Mouse (Mus musculus): Measurements from ENCODE around the gene Adck1. TPM values are rescaled to one million over a fixed set of nuclear protein-coding genes. Genes with fewer than 3 reads are reported as not detected.
A peak's percentile ranks its signal among the peaks of the same experiment; 100 is the strongest.

Adck1 gene
- total and polyA plus RNA-seq, 3 experiments = 30.6 to 34.3 TPM; not detected in 1

- peak overlapping the region; percentile 80 for H3K27ac ChIP-seq (ENCODE audit: control insufficient read depth, low read depth, low read length)
- peaks cover 0 to 28% of the 10 kb centered on the region in 2 experiments; a peak in 2 of 4 replicates for H3K36me3 ChIP-seq (ENCODE audit: control insufficient read depth in 1 of 2, insufficient read depth in 2 of 2, low read length in 2 of 2)
- no peaks in the 10 kb centered on the region for H3K79me2 ChIP-seq (ENCODE audit: control insufficient read depth, insufficient read depth, low read length, poor library complexity)
- TF ChIP-seq TAL1 (IDR thresholded peaks at IDR 0.05; ENCODE audit: low read length) = peak; percentile 56
- peak; percentile 68 for TF ChIP-seq HCFC1 (IDR thresholded peaks at IDR 0.05; ENCODE audit: low read depth, low read length)
- TF ChIP-seq MYB (IDR thresholded peaks at IDR 0.05; ENCODE audit: low read depth, low read length) = no peak; the same call in 1 of the 2 replicates
- TF ChIP-seq ZKSCAN1 (IDR thresholded peaks at IDR 0.05; ENCODE audit: low read depth, low read length) = no peak
- peak; percentile 85 to 89 for TF ChIP-seq EP300 (IDR thresholded peaks at IDR 0.05; ENCODE audit: low read depth in 1 of 2, low read length in 2 of 2)
- no peak for TF ChIP-seq RAD21 (IDR thresholded peaks at IDR 0.05; ENCODE audit: low read depth, low read length)
- TF ChIP-seq ZC3H11A (IDR thresholded peaks at IDR 0.05; ENCODE audit: low read depth, low read length) = no peak
- no peak for TF ChIP-seq ZNF384 (IDR thresholded peaks at IDR 0.05; ENCODE audit: low read depth, low read length)
- no peak for TF ChIP-seq POLR2AphosphoS5 (IDR thresholded peaks at IDR 0.05; ENCODE audit: borderline replicate concordance, low read depth, low read length)
- TF ChIP-seq CHD1 (IDR thresholded peaks at IDR 0.05; ENCODE audit: low read depth, low read length) = no peak
- peak; percentile 99 for TF ChIP-seq ETS1 (IDR thresholded peaks at IDR 0.05; ENCODE audit: low read depth, low read length)
- peak; percentile 23; the same call in 1 of the 2 replicates for TF ChIP-seq SMC3 (IDR thresholded peaks at IDR 0.05; ENCODE audit: low read depth, low read length)
- TF ChIP-seq POLR2A (IDR thresholded peaks at IDR 0.05; ENCODE audit: control insufficient read depth in 1 of 2, insufficient read depth in 1 of 2, low read depth in 1 of 2, low read length in 2 of 2, poor library complexity in 1 of 2) = no peak
- peak; percentile 67 for TF ChIP-seq MXI1 (IDR thresholded peaks at IDR 0.05; ENCODE audit: low read depth, low read length)
- TF ChIP-seq POLR2AphosphoS2 (IDR thresholded peaks at IDR 0.05; ENCODE audit: low read length) = no peak
- TF ChIP-seq NRF1 (IDR thresholded peaks at IDR 0.05; ENCODE audit: insufficient read depth, low read depth, low read length, poor library complexity, severe bottlenecking) = no peak
- TF ChIP-seq TBP (IDR thresholded peaks at IDR 0.05; ENCODE audit: low read depth, low read length) = peak; percentile 77
- 0 out of 2 replicates have a peak, but pooled peaks have one; percentile 24 for TF ChIP-seq MAX (IDR thresholded peaks at IDR 0.05; ENCODE audit: low read length)
- 0 out of 2 replicates have a peak, but pooled peaks have one; percentile 55 for TF ChIP-seq MYC (IDR thresholded peaks at IDR 0.05; ENCODE audit: low read depth, low read length)
- TF ChIP-seq NELFE (IDR thresholded peaks at IDR 0.05; ENCODE audit: low read depth, low read length) = no peak
- no peak for TF ChIP-seq MEF2A (IDR thresholded peaks at IDR 0.05; ENCODE audit: extremely low read depth, insufficient replicate concordance, low read depth, low read length, poor library complexity, severe bottlenecking)
- TF ChIP-seq GABPA (IDR thresholded peaks at IDR 0.05; ENCODE audit: low read depth, low read length) = peak; percentile 85
- TF ChIP-seq CTCF (IDR thresholded peaks at IDR 0.05 in 2 of 3, conservative IDR thresholded peaks at IDR 0.05 in 1 of 3; ENCODE audit: control insufficient read depth in 1 of 3, insufficient read depth in 1 of 3, low read depth in 2 of 3, low read length in 3 of 3, poor library complexity in 1 of 3, severe bottlenecking in 1 of 3) = no peak
- no peak for TF ChIP-seq ZMIZ1 (IDR thresholded peaks at IDR 0.05; ENCODE audit: low read depth, low read length)
- peak; percentile 62; the same call in 1 of the 2 replicates for TF ChIP-seq BHLHE40 (IDR thresholded peaks at IDR 0.05; ENCODE audit: borderline replicate concordance, low read depth, low read length)
- TF ChIP-seq E2F4 (IDR thresholded peaks at IDR 0.05; ENCODE audit: borderline replicate concordance, low read depth, low read length) = no peak
- TF ChIP-seq TCF12 (IDR thresholded peaks at IDR 0.05; ENCODE audit: low read depth, low read length) = peak; percentile 73
- peak; percentile 78 for TF ChIP-seq RCOR1 (IDR thresholded peaks at IDR 0.05; ENCODE audit: low read depth, low read length)
- TF ChIP-seq MAZ (IDR thresholded peaks at IDR 0.05; ENCODE audit: low read depth, low read length) = peak; percentile 84; the same call in 1 of the 2 replicates
- peak; percentile 89 for TF ChIP-seq GATA1 (IDR thresholded peaks at IDR 0.05; ENCODE audit: low read depth, low read length)
- no peak for TF ChIP-seq USF1 (IDR thresholded peaks at IDR 0.05; ENCODE audit: low read depth, low read length)
- peak; percentile 71 for TF ChIP-seq SIN3A (IDR thresholded peaks at IDR 0.05; ENCODE audit: low read length)
- TF ChIP-seq MAFK (IDR thresholded peaks at IDR 0.05; ENCODE audit: borderline replicate concordance, low read depth, low read length) = peak; percentile 82
- no peak for TF ChIP-seq UBTF (IDR thresholded peaks at IDR 0.05; ENCODE audit: borderline replicate concordance, insufficient read depth, low read depth, low read length)
- TF ChIP-seq USF2 (IDR thresholded peaks at IDR 0.05; ENCODE audit: borderline replicate concordance in 1 of 2, insufficient read depth in 1 of 2, low read depth in 1 of 2, low read length in 2 of 2) = no peak
- no peak for TF ChIP-seq KAT2A (conservative IDR thresholded peaks at IDR 0.05; ENCODE audit: low read depth, low read length)
- TF ChIP-seq ELF1 (IDR thresholded peaks at IDR 0.05; ENCODE audit: low read depth, low read length) = peak; percentile 72
Observed at GRCm38 (mm10) chr12:88428735-88429134, 68.4 kb downstream of the Adck1 start.

More at GRCm38 (mm10) chr12:88428735-88429134, 68.4 kb downstream of the Adck1 start:
- Histone ChIP-seq H3K27me3 (ENCODE audit: control insufficient read depth in 1 of 2, insufficient read depth in 2 of 2, low read length in 2 of 2) (no peaks in the 10 kb centered on the region), H3K4me3 (ENCODE audit: control insufficient read depth in 1 of 2, insufficient read depth in 1 of 2, low read depth in 2 of 2, low read length in 2 of 2) (no peak overlapping the region), H3K4me1 (ENCODE audit: control insufficient read depth in 1 of 2, insufficient read depth in 2 of 2, low read length in 2 of 2) (peaks cover 12 to 33% of the 10 kb centered on the region in 2 experiments), H3K9me3 (replicated peaks; ENCODE audit: insufficient read depth, low read length) (no peaks in the 10 kb centered on the region), H3K9ac (ENCODE audit: control insufficient read depth, low read depth, low read length, poor library complexity, severe bottlenecking) (no peak overlapping the region; the same call in none of the 2 replicates)
- peak; percentile 90 for DNase-seq (ENCODE audit: low read depth, low spot score)
